Mouse (Mus musculus) right cerebral cortex, postnatal 25 days (tissue): ENCODE data around the gene Evx2.

ENCODE experiments used
- DNase-seq: peaks from one replicate; pipeline ENCODE4 v3.0.0; 2022

The Evx2 gene

GRCm38 (mm10) chr2:74663291-74663925 is 4.1 kb upstream of the Evx2 start:
- DNase-seq: peak; percentile 62

- DNase-seq: peak; percentile 31
Measured at GRCm38 (mm10) chr2:74661685-74662084, 2.3 kb upstream of the Evx2 start.

- DNase-seq: peak; percentile 5
Measured at GRCm38 (mm10) chr2:74660421-74661375, 1.3 kb upstream of the Evx2 start.

GRCm38 (mm10) chr2:74658667-74659371 is 538 bp downstream of the Evx2 start:
- DNase-seq: peak; percentile 36

GRCm38 (mm10) chr2:74658024-74658666 is 1.2 kb downstream of the Evx2 start:
- peak; percentile 23 for DNase-seq

- peak; percentile 17 for DNase-seq
Measured at GRCm38 (mm10) chr2:74657251-74658023, 1.9 kb downstream of the Evx2 start.

- no peak for DNase-seq
Measured at GRCm38 (mm10) chr2:74656632-74657021, 2.7 kb downstream of the Evx2 start.

GRCm38 (mm10) chr2:74655821-74656631 is 3.3 kb downstream of the Evx2 start:
- DNase-seq: no peak

- no peak for DNase-seq
Measured at GRCm38 (mm10) chr2:74655420-74655781, 4.0 kb downstream of the Evx2 start.

- no peak for DNase-seq
Measured at GRCm38 (mm10) chr2:74654743-74655419, 4.5 kb downstream of the Evx2 start.

- DNase-seq: no peak
Measured at GRCm38 (mm10) chr2:74653781-74654535, 5.4 kb downstream of the Evx2 start.

GRCm38 (mm10) chr2:74652996-74653340 is 6.4 kb downstream of the Evx2 start:
- no peak for DNase-seq

- no peak for DNase-seq
Measured at GRCm38 (mm10) chr2:74647082-74647864, 12.1 kb downstream of the Evx2 start.

- DNase-seq: no peak
Measured at GRCm38 (mm10) chr2:74645631-74646030, 13.7 kb downstream of the Evx2 start.

- no peak for DNase-seq
Measured at GRCm38 (mm10) chr2:74642431-74642830, 16.9 kb downstream of the Evx2 start.

GRCm38 (mm10) chr2:74635412-74635811 is 23.9 kb downstream of the Evx2 start:
- DNase-seq: no peak

- no peak for DNase-seq
Measured at GRCm38 (mm10) chr2:74620368-74620767, 39.0 kb downstream of the Evx2 start.

- no peak for DNase-seq
Measured at GRCm38 (mm10) chr2:74619676-74620246, 39.6 kb downstream of the Evx2 start.

- no peak for DNase-seq
Measured at GRCm38 (mm10) chr2:74617706-74618105, 41.7 kb downstream of the Evx2 start.
